ENCODE assay signal across 17 mouse cellular contexts in the genomic region with DNA sequence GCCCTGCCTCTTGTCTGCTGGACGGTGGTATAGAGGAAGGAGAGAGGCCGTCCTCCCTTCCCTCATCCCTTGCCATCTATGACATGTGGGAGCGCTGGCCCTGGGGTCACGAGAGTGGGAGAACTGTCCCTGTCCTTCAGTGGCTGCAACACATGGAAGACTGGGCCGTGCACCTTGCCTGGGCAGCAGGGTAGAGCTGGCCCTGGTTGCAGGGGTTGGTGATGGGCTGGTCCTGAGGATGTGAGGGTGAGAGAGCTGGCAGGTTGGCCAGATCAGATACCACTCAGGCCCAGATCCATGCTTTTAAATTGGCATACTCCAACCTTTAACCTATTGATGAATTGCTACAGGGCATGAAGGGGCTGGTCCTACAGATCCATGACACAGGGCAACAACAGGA. TPM values are rescaled to one million over a fixed set of nuclear protein-coding genes. Genes with fewer than 3 reads are reported as not detected.
"Had no signal": no experiment of that assay in that cellular context is flagged by ENCODE, and none has a peak within 500 bp of the region (broad histone marks: within the 10 kb centered on the region; RNA-seq: fewer than 3 reads in every experiment).

No protein-coding gene starts in this region.

- H3K4me2 ChIP-seq: limb, embryonic 12.5 days; lung, embryonic 14.5 days; midbrain, embryonic 13.5 days; neural tube, embryonic 13.5 days had no signal

- H3K4me1 ChIP-seq: limb, embryonic 12.5 days; midbrain, embryonic 13.5 days; neural tube, embryonic 13.5 days had no signal

- H3K36me3 ChIP-seq: limb, embryonic 12.5 days; midbrain, embryonic 13.5 days; neural tube, embryonic 13.5 days had no signal

- H3K27ac ChIP-seq: limb, embryonic 12.5 days; liver, embryonic 14.5 days; macrophage; midbrain, embryonic 13.5 days; neural tube, embryonic 13.5 days had no signal

- H3K9me3 ChIP-seq: limb, embryonic 12.5 days; midbrain, embryonic 13.5 days; neural tube, embryonic 13.5 days had no signal

- H3K27me3 ChIP-seq: limb, embryonic 12.5 days; midbrain, embryonic 13.5 days; neural tube, embryonic 13.5 days had no signal

- H3K9ac ChIP-seq: limb, embryonic 12.5 days; liver, embryonic 14.5 days; lung, embryonic 14.5 days; midbrain, embryonic 13.5 days; neural tube, embryonic 13.5 days had no signal

- ATAC-seq: intestine, embryonic 16.5 days; midbrain, embryonic 13.5 days had no signal

- H3K4me3 ChIP-seq: limb, embryonic 12.5 days; midbrain, embryonic 13.5 days; neural tube, embryonic 13.5 days had no signal

- DNase-seq: kidney, adult 9 months; kidney, postnatal 36 days; layer of hippocampus, adult 9-11 months; liver; lung, embryonic 14.5 days; lung, postnatal 14 days; right cerebral cortex, postnatal 14 days; thymus, postnatal 4 days had no signal

RNA-seq across cellular contexts. Expression of gene Htr1f, which starts 12.1 kb away (rescaled TPM):
- total RNA-seq: monocyte, adult 5-6 weeks had no signal
- polyA plus RNA-seq: intestine, embryonic 16.5 days; liver, embryonic 14.5 days; lung, embryonic 14.5 days; macrophage; spleen, adult 2 months; stomach, embryonic 16.5 days had no signal
